Mouse (Mus musculus) urinary bladder, postnatal 25 days (tissue): ENCODE results near the gene Slc7a10.
A peak's percentile ranks its signal among the peaks of the same experiment; 100 is the strongest.

Experiments used
- DNase-seq: peaks from one replicate; pipeline ENCODE4 v3.0.0; 2022; ENCODE audit warnings: low spot score

Gene Slc7a10

GRCm38 (mm10) chr7:35172519-35172918 is 13.7 kb upstream of the Slc7a10 start:
- DNase-seq: no peak

- no peak for DNase-seq
Measured at GRCm38 (mm10) chr7:35175533-35175932, 10.7 kb upstream of the Slc7a10 start.

- DNase-seq: no peak
Measured at GRCm38 (mm10) chr7:35176412-35177381, 9.5 kb upstream of the Slc7a10 start.

- DNase-seq: no peak
Measured at GRCm38 (mm10) chr7:35184833-35185724, 1.1 kb upstream of the Slc7a10 start.

GRCm38 (mm10) chr7:35189699-35190098 is 3.5 kb downstream of the Slc7a10 start:
- DNase-seq: no peak

GRCm38 (mm10) chr7:35191276-35191675 is 5.1 kb downstream of the Slc7a10 start:
- no peak for DNase-seq

GRCm38 (mm10) chr7:35197022-35197421 is 10.8 kb downstream of the Slc7a10 start:
- DNase-seq: no peak

GRCm38 (mm10) chr7:35198981-35199754 is 13.0 kb downstream of the Slc7a10 start:
- DNase-seq: no peak

- DNase-seq: no peak
Measured at GRCm38 (mm10) chr7:35199755-35200154, 13.6 kb downstream of the Slc7a10 start.

- DNase-seq: no peak
Measured at GRCm38 (mm10) chr7:35211791-35212190, 25.6 kb downstream of the Slc7a10 start.

GRCm38 (mm10) chr7:35214442-35215222 is 28.4 kb downstream of the Slc7a10 start:
- DNase-seq: peak; percentile 15

GRCm38 (mm10) chr7:35215225-35215624 is 29.0 kb downstream of the Slc7a10 start, which contains the start of gene Lrp3:
Gene Lrp3, minus strand, starts transcription at chr7:35215498.
- peak; percentile 57 for DNase-seq

- DNase-seq: no peak
Measured at GRCm38 (mm10) chr7:35215731-35216130, 29.5 kb downstream of the Slc7a10 start.

- no peak for DNase-seq
Measured at GRCm38 (mm10) chr7:35220694-35221365, 34.6 kb downstream of the Slc7a10 start.

GRCm38 (mm10) chr7:35230333-35230732 is 44.1 kb downstream of the Slc7a10 start:
- DNase-seq: no peak

- no peak for DNase-seq
Measured at GRCm38 (mm10) chr7:35232796-35233455, 46.7 kb downstream of the Slc7a10 start.

- DNase-seq: no peak
Measured at GRCm38 (mm10) chr7:35233861-35234260, 47.7 kb downstream of the Slc7a10 start.

- peak; percentile 98 for DNase-seq
Measured at GRCm38 (mm10) chr7:35234361-35235245, 48.4 kb downstream of the Slc7a10 start.

- DNase-seq: peak; percentile 46
Measured at GRCm38 (mm10) chr7:35235308-35235707, 49.1 kb downstream of the Slc7a10 start.
